Mouse (Mus musculus) liver, embryonic 14.5 days (tissue): ENCODE results near the gene Rhobtb1. TPM values are rescaled to one million over a fixed set of nuclear protein-coding genes. Genes with fewer than 3 reads are reported as not detected.

Source experiments
- ATAC-seq: fragments of 200-750 bp; cut with Nextera tagmentation; 2 replicates; pipeline ENCODE4 v1.8.0; 2017; ENCODE audit warnings: moderate number of reproducible peaks, mild to moderate bottlenecking, moderate library complexity; ENCODE audit not compliant: insufficient read depth
- DNase-seq, 3 experiments: peaks; one replicate each; pipeline ENCODE4 v3.0.0-alpha.2; 2012 to 2013; ENCODE audit warnings: low read depth in 3 of 3, low spot score in 3 of 3
- H3K27ac ChIP-seq: fragments of 300-500 bp; sonication (generic); 2 replicates; pipeline ENCODE4 v1.5.1; 2014; ENCODE audit warnings: moderate library complexity, mild to moderate bottlenecking, control low read depth, inconsistent platforms
- H3K27me3 ChIP-seq: fragments of 300-500 bp; sonication (generic); 2 replicates; pipeline ENCODE4 v1.6.1; 2014; ENCODE audit warnings: mild to moderate bottlenecking, low read length, moderate library complexity; ENCODE audit not compliant: control insufficient read depth, insufficient read depth
- H3K36me3 ChIP-seq: fragments of 300-500 bp; sonication (generic); replicated peaks from 2 replicates; pipeline ENCODE4 v1.6.1; 2014; ENCODE audit warnings: low read depth; ENCODE audit not compliant: control insufficient read depth, insufficient read depth
- H3K4me1 ChIP-seq, 2 experiments: fragments of 200-500 bp in 1 of 2; fragments of 300-500 bp in 1 of 2; sonication (generic) in 1 of 2; replicated peaks; 2 replicates each; pipeline ENCODE4 v1.6.1; 2012 to 2014; ENCODE audit warnings: antibody characterized with exemption in 1 of 2, inconsistent platforms in 1 of 2, low read length in 1 of 2; ENCODE audit not compliant: control insufficient read depth in 2 of 2, insufficient read depth in 2 of 2
- H3K4me2 ChIP-seq: fragments of 300-500 bp; sonication (generic); 2 replicates; pipeline ENCODE4 v1.6.1; 2014; ENCODE audit warnings: low read depth, mild to moderate bottlenecking, control low read depth, moderate library complexity
- H3K4me3 ChIP-seq, 2 experiments: fragments of 200-500 bp in 1 of 2; fragments of 300-500 bp in 1 of 2; sonication (generic) in 1 of 2; 2 replicates each; pipeline ENCODE4 v1.5.1; 2012 to 2014; ENCODE audit warnings: low read depth in 2 of 2, low read length in 2 of 2, mild to moderate bottlenecking in 2 of 2, control low read depth in 1 of 2, inconsistent platforms in 1 of 2, moderate library complexity in 1 of 2; ENCODE audit not compliant: insufficient read depth in 1 of 2
- H3K9ac ChIP-seq: fragments of 300-500 bp; sonication (generic); replicated peaks from 2 replicates; pipeline ENCODE4 v1.6.1; 2014; ENCODE audit warnings: mild to moderate bottlenecking, control low read depth, moderate library complexity
- H3K9me3 ChIP-seq: fragments of 300-500 bp; sonication (generic); 2 replicates; pipeline ENCODE4 v1.6.1; 2016; ENCODE audit warnings: low read length, mixed read lengths; ENCODE audit not compliant: control insufficient read depth
- CTCF ChIP-seq: IDR thresholded peaks from 2 replicates; pipeline ENCODE4 v1.5.1; 2016; ENCODE audit warnings: antibody characterized with exemption, low read depth, control low read depth
- EP300 ChIP-seq: IDR thresholded peaks from 2 replicates; pipeline ENCODE4 v1.6.1; 2016; ENCODE audit warnings: antibody characterized with exemption, low read depth
- WGBS: fragments of 180-500 bp; shearing (Covaris S2); extraction: QIAGEN DNeasy Blood & Tissue Kit; methylation state at CpG from one replicate; pipeline ENCODE4 v1.1.7; 2014; ENCODE audit not compliant: insufficient replicate concordance; 5-methylcytosine and 5-hydroxymethylcytosine counted together
- polyA plus RNA-seq, 2 experiments: library from polyadenylated mRNA; depleted of rRNA in 1 of 2; stranded (reverse) in 1 of 2; unstranded in 1 of 2; fragments of >200 nt; fragmentation: Nextera tagmentation in 1 of 2; extraction: Ambion mirVana in 1 of 2; gene quantifications; 2 replicates each; pipeline versions ENCODE4 v1.2.1 to v1.2.3; 2012 to 2014

Rhobtb1 gene
- polyA plus RNA-seq, 2 experiments: 2.5 to 7.1 TPM

- H3K27ac ChIP-seq: no peak overlapping the region
- no peak overlapping the region for H3K4me3 ChIP-seq
- no peak overlapping the region for H3K9ac ChIP-seq
- peaks cover 0 to 3% of the 10 kb centered on the region in 2 experiments; a peak in 1 of 4 replicates for H3K4me1 ChIP-seq
- no peak for ATAC-seq
- DNase-seq: no peak
- WGBS: 52% methylated on average over 3 of the region's 3 CpGs
- H3K36me3 ChIP-seq: no peaks in the 10 kb centered on the region
- H3K4me2 ChIP-seq: no peak overlapping the region
- H3K27me3 ChIP-seq: no peaks in the 10 kb centered on the region
- TF ChIP-seq EP300 (no peak), CTCF (no peak)
- H3K9me3 ChIP-seq: no peaks in the 10 kb centered on the region
Observed at GRCm38 (mm10) chr10:69237185-69237584, 86.0 kb downstream of the Rhobtb1 start.

GRCm38 (mm10) chr10:69237781-69238180 lies 86.5 kb downstream of the Rhobtb1 start:
- Histone ChIP-seq H3K4me2 (no peak overlapping the region), H3K4me1 (peaks cover 0 to 3% of the 10 kb centered on the region in 2 experiments; a peak in 1 of 4 replicates), H3K4me3 (no peak overlapping the region), H3K27ac (no peak overlapping the region), H3K9me3 (no peaks in the 10 kb centered on the region), H3K9ac (no peak overlapping the region), H3K36me3 (no peaks in the 10 kb centered on the region), H3K27me3 (no peaks in the 10 kb centered on the region)
- WGBS: 83% methylated on average over 9 of the region's 9 CpGs
- TF ChIP-seq CTCF (no peak), EP300 (no peak)
- DNase-seq (no peak), ATAC-seq (no peak)

- H3K9ac ChIP-seq: no peak overlapping the region
- no peaks in the 10 kb centered on the region for H3K36me3 ChIP-seq
- DNase-seq: no peak
- no peak for ATAC-seq
- H3K4me3 ChIP-seq: no peak overlapping the region
- H3K27ac ChIP-seq: no peak overlapping the region
- no peak overlapping the region for H3K4me2 ChIP-seq
- H3K4me1 ChIP-seq: peaks cover 0 to 3% of the 10 kb centered on the region in 2 experiments; a peak in 1 of 4 replicates
- no peaks in the 10 kb centered on the region for H3K9me3 ChIP-seq
- TF ChIP-seq EP300 (no peak), CTCF (no peak)
- no peaks in the 10 kb centered on the region for H3K27me3 ChIP-seq
- 64% methylated on average over 6 of the region's 6 CpGs for WGBS
Observed at GRCm38 (mm10) chr10:69238311-69238710, 87.1 kb downstream of the Rhobtb1 start.

GRCm38 (mm10) chr10:69240530-69240929 lies 89.3 kb downstream of the Rhobtb1 start:
- H3K27ac ChIP-seq: no peak overlapping the region
- H3K36me3 ChIP-seq: no peaks in the 10 kb centered on the region
- no peaks in the 10 kb centered on the region for H3K27me3 ChIP-seq
- no peak overlapping the region for H3K4me3 ChIP-seq
- no peak overlapping the region for H3K4me2 ChIP-seq
- H3K9ac ChIP-seq: no peak overlapping the region
- no peaks in the 10 kb centered on the region for H3K9me3 ChIP-seq
- peaks cover 0 to 3% of the 10 kb centered on the region in 2 experiments; a peak in 1 of 4 replicates for H3K4me1 ChIP-seq
- TF ChIP-seq EP300: no peak
- TF ChIP-seq CTCF: no peak
- WGBS: 57% methylated on average over 2 of the region's 2 CpGs
- DNase-seq: no peak
- ATAC-seq: no peak

GRCm38 (mm10) chr10:69245151-69245550 lies 93.9 kb downstream of the Rhobtb1 start:
- Histone ChIP-seq H3K4me1 (peaks cover 0 to 6% of the 10 kb centered on the region in 2 experiments; a peak in 2 of 4 replicates), H3K36me3 (no peaks in the 10 kb centered on the region), H3K27me3 (no peaks in the 10 kb centered on the region), H3K4me2 (no peak overlapping the region), H3K9me3 (no peaks in the 10 kb centered on the region), H3K27ac (no peak overlapping the region), H3K4me3 (no peak overlapping the region), H3K9ac (no peak overlapping the region)
- ATAC-seq: no peak
- WGBS: 75% methylated on average over 4 of the region's 4 CpGs
- no peak for TF ChIP-seq CTCF
- no peak for TF ChIP-seq EP300
- DNase-seq: no peak
